Mouse (Mus musculus): ENCODE results near the gene Dab2. TPM values are rescaled to one million over a fixed set of nuclear protein-coding genes. Genes with fewer than 3 reads are reported as not detected.

Gene Dab2
- polyA plus RNA-seq, 1 experiment from 2014 or later: 40.6 TPM

- Histone ChIP-seq H3K4me1 (replicated peaks; ENCODE audit: control insufficient read depth, insufficient read depth, low read length) (peaks cover 16% of the 10 kb centered on the region), H3K9ac (ENCODE audit: low read length) (peak overlapping the region; percentile 63), H3K9me3 (ENCODE audit: control insufficient read depth, low read length) (no peaks in the 10 kb centered on the region), H3K4me2 (ENCODE audit: low read depth, low read length) (peak overlapping the region; percentile 53), H3K27ac (ENCODE audit: low read length) (peak overlapping the region; percentile 44; the same call in 1 of the 2 replicates), H3K36me3 (ENCODE audit: control insufficient read depth, insufficient read depth, low read length) (no peaks in the 10 kb centered on the region), H3K27me3 (ENCODE audit: control insufficient read depth, insufficient read depth, low read depth, low read length) (no peaks in the 10 kb centered on the region), H3K4me3 (ENCODE audit: low read length) (peak overlapping the region; percentile 49)
- 2% methylated on average over 49 of the region's 49 CpGs for WGBS
- peak; percentile 94 for ATAC-seq (ENCODE audit: low read depth)
Observed at GRCm38 (mm10) chr15:6386159-6386951, 86.8 kb downstream of the Dab2 start.

DNA sequence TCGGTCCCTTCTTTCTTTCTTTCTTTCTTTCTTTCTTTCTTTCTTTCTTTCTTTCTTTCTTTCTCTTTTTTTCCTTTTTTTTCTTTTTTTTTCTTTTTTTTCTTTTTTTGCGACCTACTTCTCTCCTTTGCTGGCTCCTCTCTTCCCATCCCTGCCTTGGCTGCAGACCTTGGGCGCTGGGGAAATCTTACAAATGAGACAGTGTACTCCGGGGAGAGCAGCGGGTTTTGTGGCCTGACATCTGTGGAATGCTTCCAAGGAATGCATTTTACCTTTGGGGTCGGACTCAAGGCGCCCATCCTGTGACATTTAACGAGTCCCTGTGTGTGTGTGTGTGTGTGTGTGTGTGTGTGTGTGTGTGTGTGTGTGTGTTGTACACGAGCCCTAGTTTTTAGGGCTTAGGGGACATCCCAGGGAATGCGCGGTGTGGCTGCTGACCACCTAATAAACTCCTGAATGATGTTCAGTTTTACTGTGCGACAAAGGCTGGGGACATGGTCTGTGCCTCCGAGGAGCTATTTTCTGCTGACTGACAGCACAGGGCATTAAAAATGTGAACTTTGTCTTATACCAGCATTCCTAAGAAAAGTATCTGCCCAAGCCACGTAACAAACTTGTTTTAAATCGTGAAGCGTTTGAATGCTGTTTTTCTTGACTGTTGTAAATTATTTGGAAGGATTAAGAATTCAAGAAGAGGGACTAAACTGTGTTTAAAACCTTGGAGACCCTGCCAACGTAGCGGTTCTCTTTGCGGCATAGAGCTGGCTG is 87.6 kb downstream of the Dab2 start:
- H3K27ac ChIP-seq (ENCODE audit: low read length): peak overlapping the region; percentile 44; the same call in 1 of the 2 replicates
- peak overlapping the region; percentile 53 for H3K4me2 ChIP-seq (ENCODE audit: low read depth, low read length)
- H3K4me1 ChIP-seq (replicated peaks; ENCODE audit: control insufficient read depth, insufficient read depth, low read length): peaks cover 16% of the 10 kb centered on the region

DNA sequence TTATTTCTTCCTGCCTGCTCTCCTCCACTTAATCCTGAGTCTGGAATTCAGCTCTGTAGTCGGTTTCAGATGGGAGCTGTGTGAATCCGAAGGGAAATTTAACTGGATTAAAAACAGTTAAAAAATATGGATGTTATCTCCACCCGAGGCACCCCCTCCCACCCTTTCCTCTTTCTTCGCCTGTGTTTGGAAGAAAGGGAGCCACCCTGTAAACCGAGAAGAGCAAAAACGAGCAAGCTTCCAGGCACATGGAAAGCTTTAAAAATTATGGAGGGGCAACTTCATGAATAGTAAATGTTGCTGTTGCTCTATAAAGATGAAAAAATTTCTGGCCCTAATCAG is 88.1 kb downstream of the Dab2 start:
- no peak for ATAC-seq (ENCODE audit: low read depth)
- 9% methylated on average over 6 of the region's 6 CpGs for WGBS
- Histone ChIP-seq H3K27me3 (ENCODE audit: control insufficient read depth, insufficient read depth, low read depth, low read length) (no peaks in the 10 kb centered on the region), H3K9me3 (ENCODE audit: control insufficient read depth, low read length) (no peaks in the 10 kb centered on the region), H3K9ac (ENCODE audit: low read length) (peak overlapping the region; percentile 63), H3K4me2 (ENCODE audit: low read depth, low read length) (peak overlapping the region; percentile 53), H3K4me1 (replicated peaks; ENCODE audit: control insufficient read depth, insufficient read depth, low read length) (peaks cover 16% of the 10 kb centered on the region), H3K4me3 (ENCODE audit: low read length) (peak overlapping the region; percentile 49), H3K27ac (ENCODE audit: low read length) (0 out of 2 replicates have a peak overlapping the region, but pooled peaks have one; percentile 22), H3K36me3 (ENCODE audit: control insufficient read depth, insufficient read depth, low read length) (no peaks in the 10 kb centered on the region)

More for the DNA sequence above, 87.6 kb downstream of the Dab2 start:
- 9% methylated on average over 19 of the region's 19 CpGs for WGBS
- no peaks in the 10 kb centered on the region for H3K9me3 ChIP-seq (ENCODE audit: control insufficient read depth, low read length)
- H3K4me3 ChIP-seq (ENCODE audit: low read length): peak overlapping the region; percentile 49
- H3K27me3 ChIP-seq (ENCODE audit: control insufficient read depth, insufficient read depth, low read depth, low read length): no peaks in the 10 kb centered on the region
- ATAC-seq (ENCODE audit: low read depth): peak; percentile 32; the same call in 1 of the 2 replicates
- no peaks in the 10 kb centered on the region for H3K36me3 ChIP-seq (ENCODE audit: control insufficient read depth, insufficient read depth, low read length)
- H3K9ac ChIP-seq (ENCODE audit: low read length): peak overlapping the region; percentile 63

DNA sequence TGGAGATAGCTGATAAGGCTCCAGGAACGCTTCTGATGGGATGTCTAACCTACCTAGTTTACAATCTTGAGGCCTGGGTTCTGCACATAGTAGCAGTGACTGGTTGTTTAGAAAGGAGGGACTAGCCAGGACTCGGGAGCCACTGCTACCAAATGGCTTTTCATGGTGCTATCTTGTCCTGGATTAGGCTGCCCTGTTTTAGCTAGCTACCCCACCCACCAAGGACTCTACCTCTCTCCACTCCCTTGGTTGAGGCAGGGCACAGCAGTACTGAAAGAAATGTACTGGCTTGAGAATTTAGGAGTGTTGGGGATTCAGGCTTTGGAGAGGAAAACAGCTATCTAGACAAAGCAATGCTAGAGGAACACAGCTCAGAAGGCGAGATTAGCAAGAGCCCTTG is 88.6 kb downstream of the Dab2 start:
- WGBS: 38% methylated on average over 3 of the region's 3 CpGs
- H3K4me1 ChIP-seq (replicated peaks; ENCODE audit: control insufficient read depth, insufficient read depth, low read length): peaks cover 16% of the 10 kb centered on the region
- H3K9ac ChIP-seq (ENCODE audit: low read length): peak overlapping the region; percentile 63
- no peak overlapping the region for H3K27ac ChIP-seq (ENCODE audit: low read length)
- no peaks in the 10 kb centered on the region for H3K36me3 ChIP-seq (ENCODE audit: control insufficient read depth, insufficient read depth, low read length)
- peak overlapping the region; percentile 53 for H3K4me2 ChIP-seq (ENCODE audit: low read depth, low read length)
- H3K4me3 ChIP-seq (ENCODE audit: low read length): peak overlapping the region; percentile 49
- H3K9me3 ChIP-seq (ENCODE audit: control insufficient read depth, low read length): no peaks in the 10 kb centered on the region
- H3K27me3 ChIP-seq (ENCODE audit: control insufficient read depth, insufficient read depth, low read depth, low read length): no peaks in the 10 kb centered on the region
- ATAC-seq (ENCODE audit: low read depth): no peak

DNA sequence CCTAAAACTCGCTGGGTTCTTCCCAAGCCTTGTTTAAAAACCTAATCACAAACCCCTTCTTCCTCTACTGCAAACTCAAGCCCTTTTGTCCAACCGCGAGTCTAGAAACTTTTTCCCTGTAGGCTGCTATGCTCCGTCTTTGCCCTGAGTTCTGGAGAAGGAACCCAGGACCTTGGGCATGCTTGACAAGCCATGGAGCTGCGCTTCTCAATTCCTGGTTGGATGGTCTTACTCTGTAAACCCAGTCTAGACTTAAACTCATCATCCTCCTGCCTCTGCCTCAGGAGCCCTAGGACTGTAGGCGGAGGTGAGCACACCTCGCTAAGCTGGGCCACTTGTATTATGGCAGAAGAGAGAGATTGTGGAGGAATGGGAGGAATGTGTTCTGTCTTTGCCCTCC is 89.0 kb downstream of the Dab2 start:
- Histone ChIP-seq H3K4me2 (ENCODE audit: low read depth, low read length) (peak overlapping the region; percentile 53), H3K4me1 (replicated peaks; ENCODE audit: control insufficient read depth, insufficient read depth, low read length) (peaks cover 16% of the 10 kb centered on the region), H3K27me3 (ENCODE audit: control insufficient read depth, insufficient read depth, low read depth, low read length) (no peaks in the 10 kb centered on the region), H3K4me3 (ENCODE audit: low read length) (peak overlapping the region; percentile 49), H3K9me3 (ENCODE audit: control insufficient read depth, low read length) (no peaks in the 10 kb centered on the region), H3K27ac (ENCODE audit: low read length) (no peak overlapping the region), H3K9ac (ENCODE audit: low read length) (no peak overlapping the region), H3K36me3 (ENCODE audit: control insufficient read depth, insufficient read depth, low read length) (no peaks in the 10 kb centered on the region)
- WGBS: 90% methylated on average over 7 of the region's 7 CpGs
- no peak for ATAC-seq (ENCODE audit: low read depth)

DNA sequence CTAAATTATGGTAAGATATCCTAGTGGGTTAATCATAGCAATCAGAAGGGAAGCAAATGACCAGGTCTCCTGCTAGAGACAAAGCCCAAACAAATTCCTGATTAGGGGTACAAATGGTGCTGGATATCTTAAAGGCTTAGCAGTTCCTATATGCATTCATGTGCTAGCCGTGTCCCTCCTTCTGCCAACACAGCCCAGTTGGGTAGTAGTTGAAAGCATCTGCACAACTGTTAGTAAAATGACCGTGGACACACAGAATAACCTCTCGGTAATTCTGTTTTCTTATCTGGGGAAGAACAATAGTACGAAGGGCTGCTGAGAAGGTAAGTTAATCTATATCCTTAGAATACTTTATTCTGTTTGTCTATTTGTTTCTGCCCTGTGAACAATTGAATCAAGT is 90.5 kb downstream of the Dab2 start:
- WGBS: 81% methylated on average over 4 of the region's 4 CpGs

GRCm38 (mm10) chr15:6390657-6391056 is 91.1 kb downstream of the Dab2 start:
- no peak overlapping the region for H3K4me2 ChIP-seq (ENCODE audit: low read depth, low read length)
- H3K36me3 ChIP-seq (ENCODE audit: control insufficient read depth, insufficient read depth, low read length): no peaks in the 10 kb centered on the region
- H3K27ac ChIP-seq (ENCODE audit: low read length): no peak overlapping the region
- ATAC-seq (ENCODE audit: low read depth): no peak
- no peak overlapping the region for H3K9ac ChIP-seq (ENCODE audit: low read length)
- H3K4me3 ChIP-seq (ENCODE audit: low read length): no peak overlapping the region
- no peaks in the 10 kb centered on the region for H3K27me3 ChIP-seq (ENCODE audit: control insufficient read depth, insufficient read depth, low read depth, low read length)
- peaks cover 7% of the 10 kb centered on the region; the same call in 1 of the 2 replicates for H3K4me1 ChIP-seq (replicated peaks; ENCODE audit: control insufficient read depth, insufficient read depth, low read length)
- 31% methylated on average over 2 of the region's 2 CpGs for WGBS
- H3K9me3 ChIP-seq (ENCODE audit: control insufficient read depth, low read length): no peaks in the 10 kb centered on the region

More for the DNA sequence above, 90.5 kb downstream of the Dab2 start:
- Histone ChIP-seq H3K4me2 (ENCODE audit: low read depth, low read length) (no peak overlapping the region), H3K27ac (ENCODE audit: low read length) (no peak overlapping the region), H3K9me3 (ENCODE audit: control insufficient read depth, low read length) (no peaks in the 10 kb centered on the region), H3K36me3 (ENCODE audit: control insufficient read depth, insufficient read depth, low read length) (no peaks in the 10 kb centered on the region), H3K27me3 (ENCODE audit: control insufficient read depth, insufficient read depth, low read depth, low read length) (no peaks in the 10 kb centered on the region), H3K4me3 (ENCODE audit: low read length) (no peak overlapping the region), H3K4me1 (replicated peaks; ENCODE audit: control insufficient read depth, insufficient read depth, low read length) (peaks cover 7% of the 10 kb centered on the region; the same call in 1 of the 2 replicates), H3K9ac (ENCODE audit: low read length) (no peak overlapping the region)
- no peak for ATAC-seq (ENCODE audit: low read depth)

DNA sequence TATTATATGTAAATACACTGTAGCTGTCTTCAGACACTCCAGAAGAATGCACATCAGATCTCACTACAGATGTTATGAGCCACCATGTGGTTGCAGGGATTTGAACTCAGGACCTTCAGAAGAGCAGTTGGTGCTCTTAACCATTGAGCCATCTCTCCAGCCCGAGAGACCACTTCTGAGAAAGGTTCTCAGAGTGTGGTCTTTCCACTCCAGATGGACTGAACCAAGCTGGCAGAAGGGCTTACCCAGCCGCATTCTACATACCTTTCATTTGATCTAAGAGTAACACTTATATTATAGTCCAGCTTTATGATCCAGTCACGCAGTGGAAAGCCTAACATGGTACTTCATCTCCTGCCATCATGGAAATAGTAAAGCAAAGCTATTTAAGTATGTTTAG is 92.3 kb downstream of the Dab2 start:
- ATAC-seq (ENCODE audit: low read depth): no peak
- H3K36me3 ChIP-seq (ENCODE audit: control insufficient read depth, insufficient read depth, low read length): no peaks in the 10 kb centered on the region
- H3K4me2 ChIP-seq (ENCODE audit: low read depth, low read length): no peak overlapping the region
- no peak overlapping the region for H3K9ac ChIP-seq (ENCODE audit: low read length)
- peaks cover 4% of the 10 kb centered on the region; the same call in 1 of the 2 replicates for H3K4me1 ChIP-seq (replicated peaks; ENCODE audit: control insufficient read depth, insufficient read depth, low read length)
- no peaks in the 10 kb centered on the region for H3K27me3 ChIP-seq (ENCODE audit: control insufficient read depth, insufficient read depth, low read depth, low read length)
- no peaks in the 10 kb centered on the region for H3K9me3 ChIP-seq (ENCODE audit: control insufficient read depth, low read length)
- no peak overlapping the region for H3K4me3 ChIP-seq (ENCODE audit: low read length)
- no peak overlapping the region for H3K27ac ChIP-seq (ENCODE audit: low read length)
- WGBS: 87% methylated on average over 3 of the region's 3 CpGs

- no peak overlapping the region for H3K4me2 ChIP-seq (ENCODE audit: low read depth, low read length)
- H3K4me3 ChIP-seq (ENCODE audit: low read length): no peak overlapping the region
- no peaks in the 10 kb centered on the region for H3K27me3 ChIP-seq (ENCODE audit: control insufficient read depth, insufficient read depth, low read depth, low read length)
- peaks cover 4% of the 10 kb centered on the region for H3K4me1 ChIP-seq (replicated peaks; ENCODE audit: control insufficient read depth, insufficient read depth, low read length)
- H3K9ac ChIP-seq (ENCODE audit: low read length): no peak overlapping the region
- 85% methylated on average over 4 of the region's 4 CpGs for WGBS
- H3K9me3 ChIP-seq (ENCODE audit: control insufficient read depth, low read length): no peaks in the 10 kb centered on the region
- H3K36me3 ChIP-seq (ENCODE audit: control insufficient read depth, insufficient read depth, low read length): no peaks in the 10 kb centered on the region
- ATAC-seq (ENCODE audit: low read depth): no peak
- no peak overlapping the region for H3K27ac ChIP-seq (ENCODE audit: low read length)
Observed at GRCm38 (mm10) chr15:6393624-6394023, 94.0 kb downstream of the Dab2 start.

Measured in lung, embryonic 16.5 days (tissue).